Mouse (Mus musculus) cerebellum, adult 11-12 months (tissue): ENCODE results near the gene Fbxo22.
A peak's percentile ranks its signal among the peaks of the same experiment; 100 is the strongest.
"Not testable (repeated sequence)": the region's sequence is repeated elsewhere in the genome, so short reads cannot be mapped to it uniquely, and the experiment has no call there.

Experiments used
- DNase-seq: peaks from one replicate; pipeline ENCODE4 v3.0.0; 2022

Gene Fbxo22

DNA sequence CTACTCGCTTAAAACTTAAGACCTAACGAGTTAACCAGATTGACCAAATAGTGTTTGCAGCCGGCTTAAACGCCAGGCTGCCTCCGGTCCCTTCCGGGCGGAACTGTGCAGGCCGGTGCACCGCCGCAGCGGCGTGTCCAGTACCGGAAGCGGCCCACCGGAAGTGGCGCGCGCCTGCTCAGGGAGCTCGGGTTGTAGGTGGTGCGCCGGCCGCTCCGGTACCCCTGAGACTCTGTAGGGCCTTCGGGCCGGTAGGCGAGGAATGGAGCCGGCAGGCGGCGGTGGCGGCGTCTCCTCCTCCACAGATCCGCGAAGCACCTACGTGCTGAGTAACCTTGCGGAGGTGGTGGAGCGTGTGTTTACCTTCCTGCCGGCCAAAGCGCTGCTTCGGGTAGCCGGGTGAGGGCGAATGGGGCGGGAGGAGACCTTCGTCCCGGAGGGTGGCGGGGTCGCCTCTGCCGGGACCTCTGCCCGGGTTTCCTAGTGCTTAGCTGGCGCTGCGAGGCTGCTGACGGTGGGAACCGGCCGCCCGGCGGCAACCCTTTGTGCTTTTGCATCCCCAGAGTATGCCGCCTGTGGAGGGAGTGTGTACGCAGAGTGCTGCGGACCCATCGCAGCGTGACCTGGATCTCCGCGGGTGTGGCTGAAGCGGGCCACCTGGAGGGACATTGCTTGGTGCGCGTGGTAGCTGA lies at the start of gene Fbxo22:
TSS of gene Fbxo22 (plus strand) at position 136 of the 692 bp plus-strand sequence.
- DNase-seq: peak; percentile 86

DNA sequence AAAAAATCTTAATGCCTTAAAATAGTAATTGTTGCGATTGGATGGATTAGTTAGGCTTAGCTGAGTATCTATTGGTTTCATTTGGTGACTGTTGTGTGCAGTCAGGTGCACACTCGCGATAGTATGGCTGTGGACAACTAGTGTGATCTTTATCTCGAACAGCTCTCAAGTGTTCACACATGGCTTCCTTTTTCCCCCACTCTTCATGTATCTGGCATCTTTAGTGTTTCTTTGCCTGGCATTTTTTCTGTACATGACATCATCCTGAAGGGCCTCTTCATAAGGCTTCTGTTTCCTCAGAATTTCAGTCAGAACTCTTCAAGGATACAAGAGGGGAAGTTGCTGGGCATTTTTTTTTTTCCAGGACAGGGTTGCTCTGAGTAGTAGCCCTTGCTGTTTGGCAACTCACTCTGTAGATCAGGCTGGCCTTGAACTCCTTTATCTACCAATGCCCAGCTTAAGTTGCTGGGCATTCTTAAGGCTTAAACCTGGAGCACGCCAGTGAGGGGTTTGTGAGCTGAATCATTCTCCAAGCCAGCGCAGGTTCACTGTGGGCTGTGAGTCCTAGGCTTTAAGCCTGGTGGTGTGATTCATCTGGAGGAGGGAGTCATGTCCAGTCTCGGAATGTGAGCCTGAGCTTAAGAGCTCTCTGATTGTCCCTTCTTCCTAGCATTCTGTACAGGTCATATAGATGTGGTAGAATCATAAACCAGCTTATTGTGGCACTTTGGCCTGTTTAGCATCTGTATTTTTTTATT lies 37.9 kb upstream of the Fbxo22 start:
- no peak for DNase-seq

- DNase-seq: no peak
Observed at GRCm38 (mm10) chr9:55172195-55172685, 36.5 kb upstream of the Fbxo22 start.

GRCm38 (mm10) chr9:55174235-55174634 lies 34.5 kb upstream of the Fbxo22 start:
- no peak for DNase-seq

GRCm38 (mm10) chr9:55195876-55196275 lies 12.8 kb upstream of the Fbxo22 start:
- no peak for DNase-seq

GRCm38 (mm10) chr9:55198260-55198659 lies 10.5 kb upstream of the Fbxo22 start:
- DNase-seq: no peak

DNA sequence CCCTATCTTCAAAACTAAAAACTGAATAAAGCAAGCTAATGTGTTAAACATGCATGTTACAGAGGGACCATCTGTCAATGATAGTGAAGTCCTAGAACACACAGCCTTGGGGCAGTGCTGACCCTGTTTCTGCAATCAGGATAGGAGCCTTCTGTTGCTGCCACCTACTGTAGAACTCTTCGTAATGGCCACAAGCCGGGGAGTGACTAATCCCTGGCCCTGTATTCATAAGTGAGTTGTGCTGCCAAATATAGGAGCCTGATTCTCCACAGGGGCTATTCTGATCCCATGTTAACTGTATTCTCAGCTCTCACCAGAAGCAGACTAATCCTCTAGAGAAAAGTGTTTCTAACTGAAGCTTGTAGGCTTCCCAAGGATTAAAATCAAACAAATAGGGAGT lies 9.4 kb upstream of the Fbxo22 start:
- peak; percentile 74 for DNase-seq

DNA sequence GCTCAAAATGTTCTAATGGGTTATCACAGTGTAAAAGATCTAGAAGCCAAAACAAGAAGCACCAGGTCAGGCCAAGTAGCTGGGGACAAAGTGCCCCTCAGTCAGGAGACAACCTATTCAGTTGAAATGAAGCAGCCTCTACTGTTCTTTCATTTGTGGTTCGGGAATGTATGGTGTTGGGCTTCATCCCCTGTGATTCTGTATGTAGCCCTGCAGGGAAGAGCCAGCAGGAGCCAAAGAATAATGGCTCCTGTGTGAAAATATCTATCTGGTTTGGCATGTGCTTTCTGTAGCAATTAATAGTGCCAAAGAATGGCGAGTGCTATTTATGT lies 301 bp upstream of the Fbxo22 start:
- DNase-seq: no peak

- DNase-seq: no peak
Observed at GRCm38 (mm10) chr9:55211611-55212010, 2.9 kb downstream of the Fbxo22 start.

DNA sequence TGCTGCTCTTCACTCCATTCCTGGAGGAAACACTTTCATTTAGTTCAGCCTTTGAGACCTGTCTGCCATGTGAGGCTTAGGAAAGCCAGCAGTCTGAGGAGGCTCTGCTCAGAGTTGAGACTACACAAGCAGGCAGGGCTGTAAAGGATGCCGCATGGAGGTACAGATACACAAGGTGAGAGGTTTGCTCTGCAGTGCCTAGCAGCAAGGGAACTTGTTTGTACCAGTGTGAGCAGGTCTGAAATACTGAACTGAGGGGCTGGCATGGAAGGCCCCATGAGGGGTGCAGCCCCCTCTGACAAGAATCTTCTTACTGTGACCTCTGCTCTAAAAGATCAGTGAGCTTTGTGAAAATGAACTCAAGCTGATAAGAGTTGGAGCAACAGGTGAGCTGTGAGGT lies 4.7 kb downstream of the Fbxo22 start:
- DNase-seq: no peak

DNA sequence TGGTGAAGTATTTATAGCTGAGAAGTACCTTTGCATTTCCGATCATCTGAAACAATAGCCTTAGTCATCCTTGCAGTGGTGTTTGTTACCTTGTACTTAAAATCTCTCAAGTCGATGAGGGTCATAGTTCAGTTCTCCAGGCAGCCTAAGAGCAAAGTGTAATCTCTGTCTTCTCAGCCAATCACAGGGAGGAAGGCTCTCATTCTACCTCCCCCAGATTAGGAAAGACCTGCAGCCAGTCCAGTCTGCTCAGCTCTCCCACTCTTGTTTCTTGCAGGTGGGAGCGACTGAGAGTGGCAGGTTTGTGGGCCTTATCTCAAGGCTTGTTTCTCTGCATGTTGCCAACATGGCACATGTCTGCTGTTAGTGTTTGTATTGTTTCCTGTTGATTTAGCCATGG lies 6.3 kb downstream of the Fbxo22 start:
- DNase-seq: no peak

DNA sequence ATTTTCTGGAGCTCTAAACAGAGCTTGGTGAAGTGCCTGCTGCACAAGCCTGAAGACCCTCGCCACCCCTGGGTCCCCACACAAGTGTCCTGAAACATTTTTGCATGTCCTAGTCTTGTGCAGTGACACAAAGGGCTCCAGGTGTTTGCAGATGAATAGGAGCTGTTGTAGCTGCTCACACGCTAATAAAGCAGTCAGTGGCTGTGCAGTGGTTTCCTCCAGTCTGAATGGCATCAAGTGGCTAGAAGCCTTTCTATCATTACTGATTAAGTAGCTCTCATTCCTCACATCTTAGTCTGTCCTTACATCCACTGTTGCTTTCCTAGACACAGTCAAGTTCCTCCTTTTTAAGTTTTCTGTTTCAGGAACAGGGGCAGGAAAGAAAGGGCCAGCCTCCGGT lies 6.9 kb downstream of the Fbxo22 start:
- no peak for DNase-seq

- DNase-seq: no peak
Observed at GRCm38 (mm10) chr9:55216078-55216477, 7.4 kb downstream of the Fbxo22 start.

DNA sequence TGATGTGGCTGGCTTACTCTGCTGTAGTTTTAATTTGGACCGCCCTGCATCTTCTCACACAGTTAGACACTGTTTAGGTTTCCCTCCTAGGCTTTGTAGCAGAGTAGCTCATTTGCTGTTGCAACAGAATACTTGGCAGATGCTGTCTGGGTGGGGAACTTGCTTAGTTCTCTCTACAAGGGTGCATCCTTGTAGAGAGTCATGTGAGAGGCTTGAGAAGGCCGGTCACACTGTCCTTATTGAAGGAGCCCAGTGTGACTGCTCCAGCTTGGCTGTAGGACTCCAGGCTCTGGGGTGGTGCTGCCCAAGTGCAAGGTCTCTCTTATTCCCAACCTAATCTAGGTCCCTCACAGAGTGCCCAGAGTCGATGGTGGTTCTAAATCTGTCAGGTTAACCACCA lies 8.7 kb downstream of the Fbxo22 start:
- DNase-seq: no peak

DNA sequence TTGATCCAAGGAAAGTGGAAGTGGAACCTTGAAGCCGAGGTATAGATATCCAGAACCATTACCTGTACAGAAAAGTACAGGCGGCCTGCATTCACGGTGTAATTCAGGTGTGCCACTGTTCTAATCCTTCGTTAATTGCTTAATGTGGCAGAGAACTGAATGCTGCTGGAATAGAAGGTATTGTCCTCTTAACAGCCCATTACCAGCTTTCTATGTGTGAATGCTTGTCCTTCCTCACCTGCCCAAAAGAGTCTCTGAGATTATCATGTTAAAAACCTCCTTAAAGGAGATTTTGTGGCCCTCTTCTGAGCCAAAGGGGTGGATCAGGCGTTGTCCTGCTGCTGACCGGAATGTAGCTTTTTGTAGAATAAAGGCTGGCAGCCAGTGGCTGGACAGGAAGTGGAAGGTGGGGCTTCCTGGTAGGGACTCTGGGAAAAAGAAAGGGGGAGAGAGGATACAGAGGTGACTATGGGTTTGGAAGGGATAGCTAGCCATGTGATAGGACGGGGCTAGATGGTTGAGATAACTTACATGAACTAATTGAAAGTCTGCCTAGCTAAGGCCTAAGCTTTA lies 16.5 kb downstream of the Fbxo22 start:
- DNase-seq: no peak

GRCm38 (mm10) chr9:55226251-55226650 lies 17.5 kb downstream of the Fbxo22 start:
- no peak for DNase-seq

DNA sequence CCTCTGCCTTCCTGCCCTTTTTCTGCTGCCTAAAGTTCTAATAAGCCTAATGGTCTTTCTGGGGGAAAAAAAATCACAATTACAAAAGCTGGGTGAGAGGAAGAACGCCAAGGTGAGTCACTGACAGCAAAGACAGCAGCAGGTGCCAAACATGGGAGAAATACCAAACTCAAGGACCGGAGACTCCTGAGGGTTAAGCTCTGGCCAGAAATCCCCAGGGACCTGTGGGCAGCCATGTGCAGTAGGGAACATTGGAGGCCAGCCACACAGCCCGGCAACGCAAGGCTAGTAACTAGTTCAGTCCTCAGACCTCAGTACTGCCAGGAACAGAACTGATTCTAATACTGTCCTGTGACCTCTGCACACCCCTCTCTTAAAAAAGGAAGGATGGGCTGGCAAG lies 19.4 kb downstream of the Fbxo22 start:
- DNase-seq: no peak

GRCm38 (mm10) chr9:55229010-55229409 lies 20.3 kb downstream of the Fbxo22 start:
- no peak for DNase-seq

DNA sequence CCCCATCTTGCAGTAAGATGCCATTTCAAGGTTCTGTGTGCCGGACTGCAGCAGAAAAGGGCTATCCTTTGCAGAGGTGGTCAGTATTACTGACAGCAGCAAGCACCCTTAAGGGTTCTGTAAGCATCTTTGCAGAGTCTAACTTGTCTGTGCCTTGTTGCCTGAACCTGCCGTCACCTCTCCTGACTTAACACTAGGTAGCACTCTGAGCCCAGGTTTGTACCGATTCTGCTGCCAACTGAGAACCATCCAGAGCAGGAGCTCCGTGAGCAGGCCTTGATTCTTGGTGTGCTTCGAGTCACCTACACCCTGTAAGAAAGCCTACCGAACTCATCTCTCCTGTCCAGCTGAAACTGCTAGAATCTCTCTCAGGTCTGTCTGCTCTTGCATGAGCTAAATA lies 22.8 kb downstream of the Fbxo22 start:
- peak; percentile 75 for DNase-seq

GRCm38 (mm10) chr9:55232110-55232509 lies 23.4 kb downstream of the Fbxo22 start:
- no peak for DNase-seq

DNA sequence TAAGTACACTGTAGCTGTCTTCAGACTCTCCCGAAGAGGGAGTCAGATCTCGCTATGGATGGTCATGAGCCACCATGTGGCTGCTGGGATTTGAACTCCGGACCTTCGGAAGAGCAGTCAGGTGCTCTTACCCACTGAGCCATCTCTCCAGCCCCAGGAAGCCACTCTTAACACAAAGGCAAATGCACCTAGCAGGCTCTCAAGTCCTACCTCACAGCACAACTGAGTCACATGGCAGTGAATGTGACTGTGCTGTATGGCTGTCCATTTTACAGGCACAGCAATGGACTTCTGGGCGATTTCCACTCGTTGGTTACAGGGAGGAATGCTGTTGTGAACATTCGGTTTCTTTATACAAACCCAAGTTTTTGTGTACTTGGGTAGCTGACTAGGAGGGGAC lies 23.9 kb downstream of the Fbxo22 start:
- DNase-seq: no peak

DNA sequence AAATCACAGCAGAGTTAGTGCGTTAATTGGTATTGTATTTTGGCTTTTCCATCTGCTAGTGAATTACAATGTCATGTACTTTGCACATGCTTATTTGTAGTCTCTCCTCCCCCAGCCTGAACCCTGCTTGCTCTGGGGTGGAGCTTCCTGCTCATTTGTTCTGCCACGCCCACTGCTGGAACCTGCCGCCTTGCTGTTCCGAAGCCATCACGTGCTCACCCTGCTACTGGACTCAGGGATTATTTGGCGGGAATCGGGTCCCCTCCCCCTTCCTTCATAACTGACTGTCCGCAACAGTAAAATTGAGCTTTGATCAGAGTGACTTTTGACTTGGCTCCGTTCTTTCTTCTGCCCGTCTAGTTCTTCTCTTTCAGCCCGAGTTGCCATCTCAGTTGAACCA lies 24.4 kb downstream of the Fbxo22 start:
- not testable (repeated sequence) for DNase-seq

- no peak for DNase-seq
Observed at GRCm38 (mm10) chr9:55236235-55237165, 27.8 kb downstream of the Fbxo22 start.
